Mouse (Mus musculus) ES-E14 (cell line): ENCODE data around the gene Rab8b. TPM values are rescaled to one million over a fixed set of nuclear protein-coding genes. Genes with fewer than 3 reads are reported as not detected.

Source experiments
- DNase-seq: peaks from one replicate; pipeline ENCODE4 v3.0.0-alpha.2; 2013; ENCODE audit warnings: low read depth, low spot score
- H3K27ac ChIP-seq: 2 replicates; pipeline ENCODE4 v1.5.1; 2012; ENCODE audit warnings: low read depth, mild to moderate bottlenecking, low read length, moderate library complexity, mixed read lengths; ENCODE audit not compliant: poor library complexity, insufficient read depth, severe bottlenecking
- H3K36me3 ChIP-seq: 2 replicates; pipeline ENCODE4 v1.6.1; 2012; ENCODE audit warnings: mild to moderate bottlenecking, low read length, moderate library complexity, mixed read lengths; ENCODE audit not compliant: control insufficient read depth, poor library complexity, insufficient read depth, severe bottlenecking
- H3K4me1 ChIP-seq, 2 experiments: fragments of 150-350 bp in 1 of 2; sonication (generic) in 1 of 2; 2 replicates each; pipeline ENCODE4 v1.6.1; 2012; ENCODE audit warnings: low read length in 2 of 2, mild to moderate bottlenecking in 1 of 2, mixed read lengths in 1 of 2; ENCODE audit not compliant: control insufficient read depth in 2 of 2, insufficient read depth in 2 of 2, poor library complexity in 1 of 2
- H3K4me3 ChIP-seq, 2 experiments: fragments of 150-350 bp in 1 of 2; sonication (generic) in 1 of 2; 2 replicates each; pipeline ENCODE4 v1.5.1; 2012; ENCODE audit warnings: low read length in 2 of 2, low read depth in 1 of 2, mild to moderate bottlenecking in 1 of 2, mixed read lengths in 1 of 2; ENCODE audit not compliant: insufficient read depth in 1 of 2, poor library complexity in 1 of 2, severe bottlenecking in 1 of 2
- H3K9ac ChIP-seq: 2 replicates; pipeline ENCODE4 v1.6.1; 2012; ENCODE audit warnings: low read depth, mild to moderate bottlenecking, low read length, mixed read lengths; ENCODE audit not compliant: poor library complexity, insufficient read depth, severe bottlenecking
- H3K9me3 ChIP-seq: fragments of 150-350 bp; sonication (generic); 2 replicates; pipeline ENCODE4 v1.6.1; 2012; ENCODE audit warnings: low read depth, mild to moderate bottlenecking, low read length; ENCODE audit not compliant: control insufficient read depth, insufficient read depth
- CHD2 ChIP-seq: IDR thresholded peaks from 2 replicates; pipeline ENCODE4 v1.6.1; 2014; ENCODE audit warnings: mild to moderate bottlenecking, low read depth, low read length, inconsistent platforms
- HCFC1 ChIP-seq: IDR thresholded peaks from 2 replicates; pipeline ENCODE4 v1.6.1; 2012; ENCODE audit warnings: low read length, inconsistent platforms, borderline replicate concordance; ENCODE audit not compliant: insufficient read depth
- MAFK ChIP-seq: IDR thresholded peaks from 2 replicates; pipeline ENCODE4 v1.6.1; 2014; ENCODE audit warnings: mild to moderate bottlenecking, low read depth, low read length, inconsistent platforms; ENCODE audit not compliant: insufficient read depth
- ZC3H11A ChIP-seq: IDR thresholded peaks from 2 replicates; pipeline ENCODE4 v1.6.1; 2012; ENCODE audit warnings: low read depth, mild to moderate bottlenecking, inconsistent platforms, low read length, borderline replicate concordance
- ZNF384 ChIP-seq: IDR thresholded peaks from 2 replicates; pipeline ENCODE4 v1.6.1; 2012; ENCODE audit warnings: low read depth, low read length, inconsistent platforms
- in situ Hi-C, 2 experiments: fragments of 600-800 bp; cut with MboI; formaldehyde crosslinking; loops; one replicate each; pipeline ENCODE4 v1.15.1; 2025; ENCODE audit warnings: low sequenced_read_pairs in 2 of 2, inconsistent platforms in 1 of 2; ENCODE audit not compliant: unreplicated experiment in 2 of 2
- total RNA-seq: library from RNA; depleted of rRNA; stranded (reverse); fragments of 300-350 nt; gene quantifications from 2 replicates; pipeline ENCODE4 v1.2.3, GENCODE M21; 2012

Rab8b gene
- total RNA-seq, 1 experiment = 7.9 TPM

- in situ Hi-C loops = no loop called here
- TF ChIP-seq HCFC1 = no peak
- TF ChIP-seq MAFK = no peak
- no peak for TF ChIP-seq CHD2
- TF ChIP-seq ZNF384 = no peak
- TF ChIP-seq ZC3H11A = no peak
- H3K4me1 ChIP-seq = no peaks in the 10 kb centered on the region; a peak in 1 of 4 replicates
Observed at GRCm38 (mm10) chr9:66861104-66861767, 58.3 kb downstream of the Rab8b start.

DNA sequence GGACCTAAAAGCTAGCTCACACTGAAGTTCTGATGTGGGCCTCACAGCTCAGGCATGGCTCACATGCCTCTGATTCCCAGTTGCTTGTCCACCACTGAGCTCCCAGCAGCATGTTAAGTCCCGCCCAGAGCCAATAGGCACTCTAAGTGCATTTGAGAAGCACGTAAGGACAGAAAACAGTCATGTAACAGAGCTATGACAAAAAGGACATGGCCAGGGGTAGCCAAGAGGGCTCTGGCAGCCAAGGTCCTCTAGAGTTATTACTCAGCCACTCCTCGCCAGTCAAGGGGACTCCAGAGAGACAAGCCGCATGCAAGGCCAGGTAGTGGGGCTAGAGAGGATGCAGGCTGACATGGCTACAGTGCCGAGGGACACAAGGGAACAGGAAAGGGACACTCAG, 60.0 kb downstream of the Rab8b start:
- in situ Hi-C loops = no loop called here
- no peak overlapping the region for H3K9ac ChIP-seq
- TF ChIP-seq CHD2 = no peak
- TF ChIP-seq ZNF384 = no peak
- TF ChIP-seq HCFC1 = no peak
- TF ChIP-seq MAFK = no peak
- no peak for TF ChIP-seq ZC3H11A
- no peak for DNase-seq
- H3K4me1 ChIP-seq = no peaks in the 10 kb centered on the region; a peak in 1 of 4 replicates
- no peak overlapping the region for H3K4me3 ChIP-seq
- H3K9me3 ChIP-seq = no peaks in the 10 kb centered on the region
- no peaks in the 10 kb centered on the region; the same call in 1 of the 2 replicates for H3K36me3 ChIP-seq
- no peak overlapping the region for H3K27ac ChIP-seq

More at GRCm38 (mm10) chr9:66861104-66861767, 58.3 kb downstream of the Rab8b start:
- Histone ChIP-seq H3K9me3 (no peaks in the 10 kb centered on the region), H3K27ac (no peak overlapping the region), H3K36me3 (no peaks in the 10 kb centered on the region; the same call in 1 of the 2 replicates), H3K9ac (no peak overlapping the region), H3K4me3 (no peak overlapping the region)
- no peak for DNase-seq

GRCm38 (mm10) chr9:66855865-66856264, 63.6 kb downstream of the Rab8b start:
- Histone ChIP-seq H3K9ac (no peak overlapping the region), H3K27ac (no peak overlapping the region), H3K4me1 (no peaks in the 10 kb centered on the region; a peak in 1 of 4 replicates), H3K36me3 (no peaks in the 10 kb centered on the region; the same call in 1 of the 2 replicates), H3K4me3 (no peak overlapping the region), H3K9me3 (no peaks in the 10 kb centered on the region)
- no peak for DNase-seq
- TF ChIP-seq HCFC1 = no peak
- no peak for TF ChIP-seq CHD2
- no peak for TF ChIP-seq ZC3H11A
- no peak for TF ChIP-seq MAFK
- TF ChIP-seq ZNF384 = no peak
- in situ Hi-C loops = no loop called here

- in situ Hi-C loops = no loop called here
- no peaks in the 10 kb centered on the region for H3K36me3 ChIP-seq
Observed at GRCm38 (mm10) chr9:66852592-66852991, 66.9 kb downstream of the Rab8b start.

More at GRCm38 (mm10) chr9:66852592-66852991, 66.9 kb downstream of the Rab8b start:
- Histone ChIP-seq H3K9ac (no peak overlapping the region), H3K27ac (no peak overlapping the region), H3K4me3 (no peak overlapping the region), H3K9me3 (no peaks in the 10 kb centered on the region), H3K4me1 (no peaks in the 10 kb centered on the region; a peak in 1 of 4 replicates)
- no peak for TF ChIP-seq MAFK
- no peak for TF ChIP-seq CHD2
- no peak for TF ChIP-seq ZC3H11A
- no peak for TF ChIP-seq ZNF384
- TF ChIP-seq HCFC1 = no peak
- no peak for DNase-seq
